Mouse (Mus musculus): Measurements from ENCODE around the gene Prdx4. TPM values are rescaled to one million over a fixed set of nuclear protein-coding genes. Genes with fewer than 3 reads are reported as not detected.

Prdx4 gene
- total and polyA plus RNA-seq, 2 experiments from 2014 or later, result 162 to 178 TPM

DNA sequence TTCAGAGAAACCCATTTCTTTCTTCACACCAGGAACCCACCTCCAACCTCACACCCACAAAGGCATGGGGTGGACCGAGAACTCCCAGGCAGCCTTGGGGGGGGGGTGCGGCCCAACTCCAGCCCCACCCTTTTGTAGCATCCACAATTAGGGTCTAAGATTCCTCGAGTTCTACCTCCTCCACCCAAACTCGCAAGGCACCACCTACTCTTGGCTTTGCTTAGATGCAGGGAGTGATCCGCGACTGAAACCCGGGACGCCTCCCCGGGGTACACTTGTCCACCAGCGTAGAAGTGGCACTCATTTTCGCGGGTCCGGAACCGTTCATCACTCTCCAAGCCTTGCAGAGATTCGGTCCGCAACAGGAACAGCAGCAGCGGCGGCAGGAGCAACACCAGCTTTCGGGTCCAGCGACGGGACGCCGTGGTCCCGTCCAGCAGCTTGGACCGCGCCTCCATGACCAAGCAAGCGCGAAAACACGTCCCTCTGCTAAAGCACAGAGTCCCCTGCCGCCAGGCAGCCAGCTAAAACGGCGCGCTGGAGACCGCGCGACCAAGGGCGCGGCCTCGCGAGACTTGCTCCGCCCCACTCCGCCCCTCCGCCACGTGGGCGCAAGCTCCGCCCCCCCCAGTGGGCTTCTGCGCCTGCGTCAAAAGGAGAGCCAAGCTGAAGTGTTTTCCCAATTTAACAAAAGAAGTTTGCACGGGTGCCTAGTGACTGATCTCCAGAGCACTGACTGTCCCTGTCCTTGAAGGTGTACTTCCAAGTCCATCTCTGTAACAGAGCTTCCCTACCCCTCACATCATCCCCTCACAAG is 2.4 kb downstream of the Prdx4 start:
- Histone ChIP-seq H3K4me3 (ENCODE audit: low read depth, low read length) (peak overlapping the region; percentile 74), H3K9ac (replicated peaks; ENCODE audit: low read depth, low read length) (peak overlapping the region; percentile 71), H3K27me3 (ENCODE audit: control insufficient read depth, insufficient read depth, low read length) (no peaks in the 10 kb centered on the region), H3K36me3 (replicated peaks; ENCODE audit: control insufficient read depth, insufficient read depth, low read length) (no peaks in the 10 kb centered on the region), H3K4me2 (ENCODE audit: low read depth, low read length) (peak overlapping the region; percentile 72), H3K9me3 (replicated peaks; ENCODE audit: control insufficient read depth, low read length) (no peaks in the 10 kb centered on the region), H3K4me1 (ENCODE audit: control insufficient read depth, insufficient read depth) (no peaks in the 10 kb centered on the region), H3K27ac (ENCODE audit: low read depth) (peak overlapping the region; percentile 87)
- peak; percentile 99 for ATAC-seq (ENCODE audit: insufficient read depth, low read depth)
- DNase-seq (ENCODE audit: low spot score), result peak; percentile 71
- 12% methylated on average over 48 of the region's 49 CpGs for WGBS
- TF ChIP-seq CTCF (IDR thresholded peaks at IDR 0.05; ENCODE audit: low read depth), result no peak
- no peak for TF ChIP-seq EP300 (IDR thresholded peaks at IDR 0.05; ENCODE audit: low read depth)

GRCm38 (mm10) chrX:155337567-155337904 is 3.0 kb downstream of the Prdx4 start:
- 16% methylated on average over 7 of the region's 7 CpGs for WGBS

DNA sequence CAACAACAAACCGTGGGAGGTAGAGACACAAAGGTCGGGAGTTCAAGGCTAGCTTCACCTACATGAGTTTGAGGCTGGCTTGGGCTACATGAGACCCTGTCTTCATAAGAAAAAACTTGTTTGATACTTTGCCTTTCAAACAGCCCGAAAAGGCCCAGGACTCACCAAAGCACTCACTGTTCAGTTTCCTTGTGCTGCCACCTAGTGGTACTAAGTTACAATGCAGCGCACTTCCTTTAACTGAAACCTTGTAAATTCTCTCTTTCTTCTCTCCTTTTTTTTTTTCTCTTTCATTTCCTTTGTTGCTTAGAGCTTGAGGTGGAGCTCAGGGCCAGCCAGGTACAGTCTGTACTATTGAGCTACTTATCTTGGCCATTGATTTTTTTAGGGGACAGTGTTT is 22.5 kb downstream of the Prdx4 start:
- H3K4me2 ChIP-seq (ENCODE audit: low read depth, low read length), result no peak overlapping the region
- TF ChIP-seq CTCF (IDR thresholded peaks at IDR 0.05; ENCODE audit: low read depth) (peak; percentile 63), EP300 (IDR thresholded peaks at IDR 0.05; ENCODE audit: low read depth) (no peak)
- H3K27ac ChIP-seq (ENCODE audit: low read depth), result no peak overlapping the region
- ATAC-seq (ENCODE audit: insufficient read depth, low read depth) (no peak), DNase-seq (ENCODE audit: low spot score) (peak; percentile 23)
- H3K9me3 ChIP-seq (replicated peaks; ENCODE audit: control insufficient read depth, low read length), result no peaks in the 10 kb centered on the region
- no peaks in the 10 kb centered on the region for H3K4me1 ChIP-seq (ENCODE audit: control insufficient read depth, insufficient read depth)
- H3K27me3 ChIP-seq (ENCODE audit: control insufficient read depth, insufficient read depth, low read length), result no peaks in the 10 kb centered on the region
- no peak overlapping the region for H3K9ac ChIP-seq (replicated peaks; ENCODE audit: low read depth, low read length)
- no peak overlapping the region for H3K4me3 ChIP-seq (ENCODE audit: low read depth, low read length)
- WGBS, result 41% methylated on average over 4 of the region's 4 CpGs
- no peaks in the 10 kb centered on the region for H3K36me3 ChIP-seq (replicated peaks; ENCODE audit: control insufficient read depth, insufficient read depth, low read length)

More at GRCm38 (mm10) chrX:155337567-155337904, 3.0 kb downstream of the Prdx4 start:
- TF ChIP-seq EP300 (IDR thresholded peaks at IDR 0.05; ENCODE audit: low read depth), result no peak
- no peak for TF ChIP-seq CTCF (IDR thresholded peaks at IDR 0.05; ENCODE audit: low read depth)
- Histone ChIP-seq H3K4me2 (ENCODE audit: low read depth, low read length) (peak overlapping the region; percentile 72), H3K4me1 (ENCODE audit: control insufficient read depth, insufficient read depth) (no peaks in the 10 kb centered on the region), H3K27me3 (ENCODE audit: control insufficient read depth, insufficient read depth, low read length) (no peaks in the 10 kb centered on the region), H3K27ac (ENCODE audit: low read depth) (peak overlapping the region; percentile 87), H3K9me3 (replicated peaks; ENCODE audit: control insufficient read depth, low read length) (no peaks in the 10 kb centered on the region), H3K36me3 (replicated peaks; ENCODE audit: control insufficient read depth, insufficient read depth, low read length) (no peaks in the 10 kb centered on the region), H3K4me3 (ENCODE audit: low read depth, low read length) (peak overlapping the region; percentile 74), H3K9ac (replicated peaks; ENCODE audit: low read depth, low read length) (peak overlapping the region; percentile 71)
- DNase-seq (ENCODE audit: low spot score) (no peak), ATAC-seq (ENCODE audit: insufficient read depth, low read depth) (no peak)

- Histone ChIP-seq H3K27me3 (ENCODE audit: control insufficient read depth, insufficient read depth, low read length) (no peaks in the 10 kb centered on the region), H3K9ac (replicated peaks; ENCODE audit: low read depth, low read length) (no peak overlapping the region), H3K4me2 (ENCODE audit: low read depth, low read length) (no peak overlapping the region), H3K4me1 (ENCODE audit: control insufficient read depth, insufficient read depth) (no peaks in the 10 kb centered on the region), H3K9me3 (replicated peaks; ENCODE audit: control insufficient read depth, low read length) (no peaks in the 10 kb centered on the region), H3K4me3 (ENCODE audit: low read depth, low read length) (no peak overlapping the region), H3K36me3 (replicated peaks; ENCODE audit: control insufficient read depth, insufficient read depth, low read length) (no peaks in the 10 kb centered on the region), H3K27ac (ENCODE audit: low read depth) (no peak overlapping the region)
- WGBS, result 90% methylated on average over 2 of the region's 2 CpGs
- ATAC-seq (ENCODE audit: insufficient read depth, low read depth) (no peak), DNase-seq (ENCODE audit: low spot score) (no peak)
- TF ChIP-seq CTCF (IDR thresholded peaks at IDR 0.05; ENCODE audit: low read depth), result no peak
- no peak for TF ChIP-seq EP300 (IDR thresholded peaks at IDR 0.05; ENCODE audit: low read depth)
Measured at GRCm38 (mm10) chrX:155306390-155306789, 34.2 kb downstream of the Prdx4 start.

GRCm38 (mm10) chrX:155280427-155281044 is 60.0 kb downstream of the Prdx4 start:
- Histone ChIP-seq H3K4me1 (ENCODE audit: control insufficient read depth, insufficient read depth) (no peaks in the 10 kb centered on the region), H3K4me2 (ENCODE audit: low read depth, low read length) (no peak overlapping the region), H3K36me3 (replicated peaks; ENCODE audit: control insufficient read depth, insufficient read depth, low read length) (no peaks in the 10 kb centered on the region), H3K27ac (ENCODE audit: low read depth) (no peak overlapping the region), H3K9me3 (replicated peaks; ENCODE audit: control insufficient read depth, low read length) (no peaks in the 10 kb centered on the region), H3K27me3 (ENCODE audit: control insufficient read depth, insufficient read depth, low read length) (no peaks in the 10 kb centered on the region), H3K4me3 (ENCODE audit: low read depth, low read length) (no peak overlapping the region), H3K9ac (replicated peaks; ENCODE audit: low read depth, low read length) (no peak overlapping the region)
- DNase-seq (ENCODE audit: low spot score) (no peak), ATAC-seq (ENCODE audit: insufficient read depth, low read depth) (no peak)
- no peak for TF ChIP-seq EP300 (IDR thresholded peaks at IDR 0.05; ENCODE audit: low read depth)
- no peak for TF ChIP-seq CTCF (IDR thresholded peaks at IDR 0.05; ENCODE audit: low read depth)
- 29% methylated on average over 1 of the region's 1 CpGs for WGBS
